Mouse (Mus musculus): ENCODE results near the gene Trappc5.

- TF ChIP-seq MAX (IDR thresholded peaks at IDR 0.05; ENCODE audit: low read length) (no peak), CTCF (IDR thresholded peaks at IDR 0.05 in 2 of 3, conservative IDR thresholded peaks at IDR 0.05 in 1 of 3; ENCODE audit: control insufficient read depth in 1 of 3, insufficient read depth in 1 of 3, low read depth in 2 of 3, low read length in 3 of 3, poor library complexity in 1 of 3, severe bottlenecking in 1 of 3) (peak; percentile 12 to 29 (median 17); a peak in 2 of 6 replicates), USF1 (IDR thresholded peaks at IDR 0.05; ENCODE audit: low read depth, low read length) (no peak), JUND (IDR thresholded peaks at IDR 0.05; ENCODE audit: low read depth, low read length) (no peak), POLR2A (IDR thresholded peaks at IDR 0.05; ENCODE audit: control insufficient read depth in 1 of 2, insufficient read depth in 1 of 2, low read depth in 1 of 2, low read length in 2 of 2, poor library complexity in 1 of 2) (no peak)
Observed at GRCm38 (mm10) chr8:3687537-3687936, 11.4 kb downstream of the Trappc5 start.

Data from MEL (cell line).